Mouse (Mus musculus): ENCODE measurements around the gene Gm20388. TPM values are rescaled to one million over a fixed set of nuclear protein-coding genes. Genes with fewer than 3 reads are reported as not detected.

The Gm20388 gene
- polyA plus RNA-seq, 2 experiments: 8.5 TPM; not detected in 1

- H3K27ac ChIP-seq: no peak overlapping the region
- no peaks in the 10 kb centered on the region for H3K27me3 ChIP-seq (ENCODE audit: control insufficient read depth, insufficient read depth, low read length)
- 21% methylated on average over 3 of the region's 3 CpGs for WGBS (ENCODE audit: insufficient replicate concordance)
- H3K9ac ChIP-seq (replicated peaks): no peak overlapping the region
- H3K4me3 ChIP-seq (ENCODE audit: insufficient read depth in 1 of 2, low read depth in 2 of 2, low read length in 2 of 2): no peak overlapping the region
- TF ChIP-seq EP300 (IDR thresholded peaks at IDR 0.05; ENCODE audit: low read depth): no peak
- TF ChIP-seq CTCF (IDR thresholded peaks at IDR 0.05; ENCODE audit: low read depth): no peak
- ATAC-seq (ENCODE audit: insufficient read depth) (peak; percentile 33; the same call in 1 of the 2 replicates), DNase-seq (ENCODE audit: low read depth in 3 of 3, low spot score in 3 of 3) (no peak)
- H3K4me1 ChIP-seq (replicated peaks; ENCODE audit: control insufficient read depth in 2 of 2, insufficient read depth in 2 of 2, low read length in 1 of 2): peaks cover 2 to 37% of the 10 kb centered on the region in 2 experiments; a peak in 3 of 4 replicates
- no peaks in the 10 kb centered on the region for H3K9me3 ChIP-seq (ENCODE audit: control insufficient read depth, low read length)
- H3K36me3 ChIP-seq (replicated peaks; ENCODE audit: control insufficient read depth, insufficient read depth, low read depth): no peaks in the 10 kb centered on the region
- no peak overlapping the region for H3K4me2 ChIP-seq (ENCODE audit: low read depth)
Observed at GRCm38 (mm10) chr8:122988955-122989354, 3078.3 kb downstream of the Gm20388 start.

- Histone ChIP-seq H3K9ac (replicated peaks) (no peak overlapping the region), H3K4me2 (ENCODE audit: low read depth) (no peak overlapping the region), H3K27me3 (ENCODE audit: control insufficient read depth, insufficient read depth, low read length) (no peaks in the 10 kb centered on the region), H3K4me3 (ENCODE audit: insufficient read depth in 1 of 2, low read depth in 2 of 2, low read length in 2 of 2) (no peak overlapping the region), H3K27ac (no peak overlapping the region), H3K4me1 (replicated peaks; ENCODE audit: control insufficient read depth in 2 of 2, insufficient read depth in 2 of 2, low read length in 1 of 2) (peaks cover 2 to 36% of the 10 kb centered on the region in 2 experiments; a peak in 3 of 4 replicates), H3K36me3 (replicated peaks; ENCODE audit: control insufficient read depth, insufficient read depth, low read depth) (no peaks in the 10 kb centered on the region), H3K9me3 (ENCODE audit: control insufficient read depth, low read length) (no peaks in the 10 kb centered on the region)
- WGBS (ENCODE audit: insufficient replicate concordance): 60% methylated on average over 2 of the region's 2 CpGs
- no peak for ATAC-seq (ENCODE audit: insufficient read depth)
- DNase-seq (ENCODE audit: low read depth in 3 of 3, low spot score in 3 of 3): no peak
- TF ChIP-seq CTCF (IDR thresholded peaks at IDR 0.05; ENCODE audit: low read depth): no peak
- no peak for TF ChIP-seq EP300 (IDR thresholded peaks at IDR 0.05; ENCODE audit: low read depth)
Observed at GRCm38 (mm10) chr8:122989976-122990375, 3079.3 kb downstream of the Gm20388 start.

- Histone ChIP-seq H3K4me3 (ENCODE audit: insufficient read depth in 1 of 2, low read depth in 2 of 2, low read length in 2 of 2) (no peak overlapping the region), H3K4me1 (replicated peaks; ENCODE audit: control insufficient read depth in 2 of 2, insufficient read depth in 2 of 2, low read length in 1 of 2) (peaks cover 0 to 34% of the 10 kb centered on the region in 2 experiments; a peak in 3 of 4 replicates), H3K27ac (no peak overlapping the region), H3K9me3 (ENCODE audit: control insufficient read depth, low read length) (no peaks in the 10 kb centered on the region), H3K9ac (replicated peaks) (no peak overlapping the region), H3K36me3 (replicated peaks; ENCODE audit: control insufficient read depth, insufficient read depth, low read depth) (no peaks in the 10 kb centered on the region), H3K27me3 (ENCODE audit: control insufficient read depth, insufficient read depth, low read length) (no peaks in the 10 kb centered on the region), H3K4me2 (ENCODE audit: low read depth) (no peak overlapping the region)
- no peak for DNase-seq (ENCODE audit: low read depth in 3 of 3, low spot score in 3 of 3)
- ATAC-seq (ENCODE audit: insufficient read depth): no peak
- TF ChIP-seq CTCF (IDR thresholded peaks at IDR 0.05; ENCODE audit: low read depth) (no peak), EP300 (IDR thresholded peaks at IDR 0.05; ENCODE audit: low read depth) (no peak)
- 59% methylated on average over 5 of the region's 5 CpGs for WGBS (ENCODE audit: insufficient replicate concordance)
Observed at GRCm38 (mm10) chr8:122991368-122991767, 3080.7 kb downstream of the Gm20388 start.

- ATAC-seq (ENCODE audit: insufficient read depth): no peak
- TF ChIP-seq EP300 (IDR thresholded peaks at IDR 0.05; ENCODE audit: low read depth): no peak
- no peak for TF ChIP-seq CTCF (IDR thresholded peaks at IDR 0.05; ENCODE audit: low read depth)
- H3K36me3 ChIP-seq (replicated peaks; ENCODE audit: control insufficient read depth, insufficient read depth, low read depth): no peaks in the 10 kb centered on the region
- DNase-seq (ENCODE audit: low read depth in 3 of 3, low spot score in 3 of 3): no peak
- no peak overlapping the region for H3K27ac ChIP-seq
- H3K4me1 ChIP-seq (replicated peaks; ENCODE audit: control insufficient read depth in 2 of 2, insufficient read depth in 2 of 2, low read length in 1 of 2): peaks cover 0 to 32% of the 10 kb centered on the region in 2 experiments; a peak in 3 of 4 replicates
- no peaks in the 10 kb centered on the region for H3K9me3 ChIP-seq (ENCODE audit: control insufficient read depth, low read length)
- no peak overlapping the region for H3K4me2 ChIP-seq (ENCODE audit: low read depth)
- WGBS (ENCODE audit: insufficient replicate concordance): 68% methylated on average over 2 of the region's 2 CpGs
- H3K27me3 ChIP-seq (ENCODE audit: control insufficient read depth, insufficient read depth, low read length): no peaks in the 10 kb centered on the region
- H3K9ac ChIP-seq (replicated peaks): no peak overlapping the region
- H3K4me3 ChIP-seq (ENCODE audit: insufficient read depth in 1 of 2, low read depth in 2 of 2, low read length in 2 of 2): no peak overlapping the region
Observed at GRCm38 (mm10) chr8:122992296-122992695, 3081.7 kb downstream of the Gm20388 start.

GRCm38 (mm10) chr8:122993031-122993430 is 3082.4 kb downstream of the Gm20388 start:
- Histone ChIP-seq H3K4me2 (ENCODE audit: low read depth) (no peak overlapping the region), H3K27ac (no peak overlapping the region), H3K27me3 (ENCODE audit: control insufficient read depth, insufficient read depth, low read length) (no peaks in the 10 kb centered on the region), H3K4me1 (replicated peaks; ENCODE audit: control insufficient read depth in 2 of 2, insufficient read depth in 2 of 2, low read length in 1 of 2) (peaks cover 0 to 30% of the 10 kb centered on the region in 2 experiments; a peak in 3 of 4 replicates), H3K4me3 (ENCODE audit: insufficient read depth in 1 of 2, low read depth in 2 of 2, low read length in 2 of 2) (no peak overlapping the region), H3K9ac (replicated peaks) (no peak overlapping the region), H3K9me3 (ENCODE audit: control insufficient read depth, low read length) (no peaks in the 10 kb centered on the region), H3K36me3 (replicated peaks; ENCODE audit: control insufficient read depth, insufficient read depth, low read depth) (no peaks in the 10 kb centered on the region)
- ATAC-seq (ENCODE audit: insufficient read depth) (no peak), DNase-seq (ENCODE audit: low read depth in 3 of 3, low spot score in 3 of 3) (no peak)
- no peak for TF ChIP-seq CTCF (IDR thresholded peaks at IDR 0.05; ENCODE audit: low read depth)
- TF ChIP-seq EP300 (IDR thresholded peaks at IDR 0.05; ENCODE audit: low read depth): no peak
- 61% methylated on average over 3 of the region's 3 CpGs for WGBS (ENCODE audit: insufficient replicate concordance)

Data from liver, embryonic 14.5 days (tissue).